Mouse (Mus musculus) MEL (cell line): ENCODE data around the gene Nbas.

Experiments
- CTCF ChIP-seq, 3 experiments: IDR thresholded peaks in 2 of 3; conservative IDR thresholded peaks in 1 of 3; 2 replicates each; pipeline ENCODE4 v1.5.1; 2011 to 2012; ENCODE audit warnings: low read length in 3 of 3, low read depth in 2 of 3, mild to moderate bottlenecking in 2 of 3, improper control_type of control experiment in 1 of 3, inconsistent platforms in 1 of 3, mixed read lengths in 1 of 3, moderate library complexity in 1 of 3; ENCODE audit not compliant: control insufficient read depth in 1 of 3, insufficient read depth in 1 of 3, poor library complexity in 1 of 3, severe bottlenecking in 1 of 3
- HCFC1 ChIP-seq: IDR thresholded peaks from 2 replicates; pipeline ENCODE4 v1.6.1; 2012; ENCODE audit warnings: low read depth, mild to moderate bottlenecking, inconsistent platforms, low read length, improper control_type of control experiment, moderate library complexity
- MAFK ChIP-seq: IDR thresholded peaks from 2 replicates; pipeline ENCODE4 v1.6.1; 2011; ENCODE audit warnings: low read depth, mild to moderate bottlenecking, low read length, improper control_type of control experiment, borderline replicate concordance
- MAX ChIP-seq: IDR thresholded peaks from 2 replicates; pipeline ENCODE4 v1.6.1; 2011; ENCODE audit warnings: low read length, improper control_type of control experiment
- MEF2A ChIP-seq: IDR thresholded peaks from 2 replicates; pipeline ENCODE4 v1.6.1; 2014; ENCODE audit warnings: low read depth, mild to moderate bottlenecking, inconsistent platforms, low read length, improper control_type of control experiment; ENCODE audit not compliant: poor library complexity, insufficient replicate concordance, severe bottlenecking; ENCODE audit errors: extremely low read depth
- MYC ChIP-seq: IDR thresholded peaks from 2 replicates; pipeline ENCODE4 v1.6.1; 2011; ENCODE audit warnings: low read depth, mild to moderate bottlenecking, low read length, improper control_type of control experiment, moderate library complexity
- SMC3 ChIP-seq: IDR thresholded peaks from 2 replicates; pipeline ENCODE4 v1.6.1; 2011; ENCODE audit warnings: low read depth, low read length, improper control_type of control experiment
- ZC3H11A ChIP-seq: IDR thresholded peaks from 2 replicates; pipeline ENCODE4 v1.6.1; 2012; ENCODE audit warnings: low read depth, mild to moderate bottlenecking, inconsistent platforms, low read length, improper control_type of control experiment
- ZMIZ1 ChIP-seq: IDR thresholded peaks from 2 replicates; pipeline ENCODE4 v1.6.1; 2012; ENCODE audit warnings: low read depth, mild to moderate bottlenecking, inconsistent platforms, low read length, improper control_type of control experiment, moderate library complexity

GRCm38 (mm10) chr12:13410191-13410590 lies 141.3 kb downstream of the Nbas start:
- TF ChIP-seq SMC3, result no peak
- TF ChIP-seq CTCF (IDR thresholded peaks at IDR 0.05 in 2 of 3, conservative IDR thresholded peaks at IDR 0.05 in 1 of 3; ENCODE audit: control insufficient read depth in 1 of 3, insufficient read depth in 1 of 3, low read depth in 2 of 3, low read length in 3 of 3, poor library complexity in 1 of 3, severe bottlenecking in 1 of 3), result no peak
- TF ChIP-seq MAFK, result no peak
- no peak for TF ChIP-seq HCFC1
- no peak for TF ChIP-seq MYC
- TF ChIP-seq ZC3H11A, result no peak
- no peak for TF ChIP-seq MEF2A
- no peak for TF ChIP-seq ZMIZ1
- TF ChIP-seq MAX, result no peak
